Mouse (Mus musculus) ES-Bruce4 (cell line): ENCODE measurements around the gene Rab1a.

Experiments used
- CTCF ChIP-seq: IDR thresholded peaks from one replicate; pipeline ENCODE4 v1.8.1; 2011; ENCODE audit warnings: low read depth, low read length
- POLR2A ChIP-seq: IDR thresholded peaks from one replicate; pipeline ENCODE4 v1.8.1; 2011; ENCODE audit warnings: low read length; ENCODE audit not compliant: insufficient read depth

- TF ChIP-seq CTCF (no peak), POLR2A (no peak)
These were observed 44.1 kb downstream of the Rab1a start for GRCm38 (mm10) chr11:20245316-20245715.
